In genomic region chr3:67344599-67344998, GRCm38 (mm10) we compare ENCODE assay signal across 9 mouse cellular contexts. TPM values are rescaled to one million over a fixed set of nuclear protein-coding genes. Genes with fewer than 3 reads are reported as not detected.
DNase-seq lines count a peak whose midpoint lies in the region; ATAC-seq and TF ChIP-seq lines count a peak whose summit lies in the region.
"Had no signal": no experiment of that assay in that cellular context is flagged by ENCODE, and none has a peak within 500 bp of the region (broad histone marks: within the 10 kb centered on the region; RNA-seq: fewer than 3 reads in every experiment).

No protein-coding gene starts in this region.

- peak; percentile 38 for DNase-seq in heart, adult 8-10 months (ENCODE audit: low spot score)
- peak; percentile 34 to 48 for DNase-seq in cerebellum, adult 2 months
- DNase-seq in frontal cortex, postnatal 36 days (ENCODE audit: low spot score in 2 of 2), result peak; percentile 48 to 52
- DNase-seq in layer of hippocampus, adult 8-10 months (ENCODE audit: low spot score in 2 of 2), result peak; percentile 18 to 50
- DNase-seq in lung, postnatal 36 days, result peak; percentile 70
- DNase-seq in spleen, adult 2 months (ENCODE audit: low read depth in 1 of 2, low spot score in 2 of 2), result peak; percentile 1 to 40

- no peak for TF ChIP-seq POLR2A in cerebellum, adult 2 months (IDR thresholded peaks at IDR 0.05; ENCODE audit: borderline replicate concordance, insufficient read depth, low read length)
- no peak for TF ChIP-seq POLR2A in spleen, adult 2 months (IDR thresholded peaks at IDR 0.05; ENCODE audit: low read depth, low read length)

- no peaks in the 10 kb centered on the region for H3K36me3 ChIP-seq in heart, embryonic 12.5 days
- H3K36me3 ChIP-seq in E14TG2a.4 (ENCODE audit: insufficient read depth, low read length), result no peaks in the 10 kb centered on the region
- H3K36me3 ChIP-seq in spleen, adult 2 months (ENCODE audit: control insufficient read depth, insufficient read depth, low read length), result no peaks in the 10 kb centered on the region

- ATAC-seq in heart, embryonic 12.5 days (ENCODE audit: insufficient number of reproducible peaks, low FRiP score), result no peak

- no peak overlapping the region for H3K4me2 ChIP-seq in heart, embryonic 12.5 days

- H3K9ac ChIP-seq in heart, embryonic 12.5 days, result no peak overlapping the region

- no peak overlapping the region for H3K27ac ChIP-seq in heart, embryonic 12.5 days (ENCODE audit: poor library complexity, severe bottlenecking)
- no peak overlapping the region for H3K27ac ChIP-seq in cerebellum, adult 2 months (ENCODE audit: insufficient read depth, low read length)
- H3K27ac ChIP-seq in spleen, adult 2 months (ENCODE audit: insufficient read depth, low read length), result no peak overlapping the region

- 6% methylated on average over 2 of the region's 2 CpGs for WGBS in heart, embryonic 12.5 days
- 8% methylated on average over 2 of the region's 2 CpGs for WGBS in cerebellum, adult 2 months
- WGBS in spleen, adult 2 months, result 34% methylated on average over 2 of the region's 2 CpGs

- H3K4me1 ChIP-seq in heart, embryonic 12.5 days (replicated peaks), result no peaks in the 10 kb centered on the region
- H3K4me1 ChIP-seq in E14TG2a.4 (replicated peaks; ENCODE audit: low read depth, low read length), result no peaks in the 10 kb centered on the region
- H3K4me1 ChIP-seq in cerebellum, adult 2 months (ENCODE audit: control insufficient read depth, insufficient read depth, low read length), result no peaks in the 10 kb centered on the region
- no peaks in the 10 kb centered on the region for H3K4me1 ChIP-seq in spleen, adult 2 months (ENCODE audit: control insufficient read depth, insufficient read depth, insufficient read length)

- H3K4me3 ChIP-seq in heart, embryonic 12.5 days, result no peak overlapping the region
- H3K4me3 ChIP-seq in E14TG2a.4 (replicated peaks; ENCODE audit: low read length), result no peak overlapping the region
- no peak overlapping the region for H3K4me3 ChIP-seq in cerebellum, adult 2 months (replicated peaks; ENCODE audit: insufficient read depth, low read depth, low read length)
- no peak overlapping the region for H3K4me3 ChIP-seq in spleen, adult 2 months (ENCODE audit: extremely low read depth, insufficient read depth, insufficient read length)

- TF ChIP-seq CTCF in E14TG2a.4 (conservative IDR thresholded peaks at IDR 0.05; ENCODE audit: low read length), result peak; percentile 77
- peak; percentile 62; the same call in 1 of the 2 replicates for TF ChIP-seq CTCF in cerebellum, adult 2 months (IDR thresholded peaks at IDR 0.05; ENCODE audit: borderline replicate concordance, insufficient read depth, low read depth, low read length)
- TF ChIP-seq CTCF in spleen, adult 2 months (IDR thresholded peaks at IDR 0.05; ENCODE audit: extremely low read depth, insufficient read depth, insufficient read length, insufficient replicate concordance), result peak; percentile 41; the same call in 1 of the 2 replicates

- no peaks in the 10 kb centered on the region for H3K9me3 ChIP-seq in heart, embryonic 12.5 days (replicated peaks)
- no peaks in the 10 kb centered on the region for H3K9me3 ChIP-seq in E14TG2a.4 (ENCODE audit: low read length)

- H3K27me3 ChIP-seq in heart, embryonic 12.5 days (replicated peaks), result no peaks in the 10 kb centered on the region
- H3K27me3 ChIP-seq in E14TG2a.4 (ENCODE audit: insufficient read depth, low read length), result no peaks in the 10 kb centered on the region
- H3K27me3 ChIP-seq in cerebellum, adult 2 months (ENCODE audit: control insufficient read depth, insufficient read depth, low read length), result no peaks in the 10 kb centered on the region
- no peaks in the 10 kb centered on the region for H3K27me3 ChIP-seq in spleen, adult 2 months (ENCODE audit: control insufficient read depth, insufficient read depth, low read length)

RNA-seq across cellular contexts. Expression of gene Mlf1, which starts 29.3 kb away (rescaled TPM):
- 100 to 1,000 TPM; 135 to 199 (median 160) TPM for total RNA-seq in heart, adult 8-10 months (2022)
- 114 and 116 TPM in 2 replicates for polyA plus RNA-seq in heart, embryonic 12.5 days (2016; fragmentation: Nextera tagmentation; extraction: Ambion mirVana)
- 1.6 and 2.3 TPM in 2 replicates for polyA plus RNA-seq in cerebellum, adult 2 months (2012; rRNA removed)
- total RNA-seq in layer of hippocampus, adult 8-10 months (2022), result 1 to 10 TPM in 1 of 4 experiments, under 1 TPM in 3; 0.58 to 1.1 (median 0.88) TPM
- 0.08 TPM in 1 of 2 replicates, not detected in the other for polyA plus RNA-seq in spleen, adult 2 months (2012; rRNA removed)

RNA-seq across cellular contexts. Expression of gene Gm17402, which starts 30.4 kb away (rescaled TPM):
- not detected for total RNA-seq in heart, adult 8-10 months (2022)
- polyA plus RNA-seq in heart, embryonic 12.5 days (2016; fragmentation: Nextera tagmentation; extraction: Ambion mirVana), result not detected in 2 replicates
- not detected in 2 replicates for polyA plus RNA-seq in cerebellum, adult 2 months (2012; rRNA removed)
- not detected for total RNA-seq in layer of hippocampus, adult 8-10 months (2022)
- polyA plus RNA-seq in spleen, adult 2 months (2012; rRNA removed), result not detected in 2 replicates
- polyA plus RNA-seq: liver, embryonic 16.5 days had no signal

Comparison
In these comparisons a context has a peak if more than half of its experiments do, and no peak if none do; other contexts are left out.
1. RNA of gene Mlf1, which starts 29.3 kb away (polyA plus RNA-seq): 114 to 116 TPM in heart, embryonic 12.5 days; 1.6 to 2.3 TPM in cerebellum, adult 2 months and 0.08 TPM in spleen, adult 2 months; every median in the first group is over 10 times any median in the second.
2. Peak in every context shown above with its lines, with median percentiles within 50 percentile points of each other: DNase-seq and CTCF ChIP-seq.